Mouse (Mus musculus): Measurements from ENCODE around the gene Tspan12. TPM values are rescaled to one million over a fixed set of nuclear protein-coding genes. Genes with fewer than 3 reads are reported as not detected.

Gene Tspan12
- polyA plus RNA-seq, 1 experiment from 2014 or later: 60.7 TPM

DNA sequence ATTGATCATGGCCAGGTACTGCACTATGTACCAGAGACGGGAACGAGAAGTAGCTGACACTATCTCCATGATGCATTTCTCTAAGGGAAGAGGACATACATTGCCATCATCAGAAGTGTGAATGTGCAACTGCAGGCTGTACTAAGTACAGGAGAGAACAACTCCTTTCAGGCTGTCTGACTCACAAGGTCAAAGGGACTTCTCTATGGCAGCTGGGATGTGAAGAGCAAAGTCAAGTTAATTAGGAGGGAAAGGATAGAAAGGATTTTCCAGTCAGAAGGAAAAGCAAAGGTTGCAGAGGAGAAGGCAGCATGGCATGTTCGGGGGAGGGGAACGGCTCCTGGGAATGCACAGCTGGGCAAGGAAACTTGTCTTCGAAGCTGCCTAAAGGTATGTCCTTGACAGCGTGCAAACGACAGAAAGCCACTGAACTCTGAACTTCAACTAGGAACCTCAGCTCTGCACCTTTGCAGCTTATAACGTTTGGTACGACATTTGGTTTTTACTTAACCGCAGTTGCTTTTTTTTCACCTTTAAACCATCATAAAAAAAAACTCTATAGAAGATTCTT is 13.0 kb downstream of the Tspan12 start:
- Histone ChIP-seq H3K27me3 (replicated peaks; ENCODE audit: control insufficient read depth, insufficient read depth, low read length) (no peaks in the 10 kb centered on the region), H3K4me1 (ENCODE audit: control insufficient read depth, insufficient read depth, low read length) (peaks cover 16% of the 10 kb centered on the region), H3K9me3 (replicated peaks; ENCODE audit: control insufficient read depth, low read length) (no peaks in the 10 kb centered on the region), H3K27ac (ENCODE audit: low read depth, low read length) (peak overlapping the region; percentile 52; the same call in 1 of the 2 replicates), H3K36me3 (ENCODE audit: control insufficient read depth, insufficient read depth, low read length) (peaks cover 9% of the 10 kb centered on the region), H3K4me3 (ENCODE audit: low read depth, low read length) (no peak overlapping the region), H3K9ac (ENCODE audit: low read length) (no peak overlapping the region), H3K4me2 (ENCODE audit: low read length) (0 out of 2 replicates have a peak overlapping the region, but pooled peaks have one; percentile 20)
- ATAC-seq (peak; percentile 52), DNase-seq (ENCODE audit: low spot score) (peak; percentile 27)
- WGBS: 36% methylated on average over 10 of the region's 10 CpGs

DNA sequence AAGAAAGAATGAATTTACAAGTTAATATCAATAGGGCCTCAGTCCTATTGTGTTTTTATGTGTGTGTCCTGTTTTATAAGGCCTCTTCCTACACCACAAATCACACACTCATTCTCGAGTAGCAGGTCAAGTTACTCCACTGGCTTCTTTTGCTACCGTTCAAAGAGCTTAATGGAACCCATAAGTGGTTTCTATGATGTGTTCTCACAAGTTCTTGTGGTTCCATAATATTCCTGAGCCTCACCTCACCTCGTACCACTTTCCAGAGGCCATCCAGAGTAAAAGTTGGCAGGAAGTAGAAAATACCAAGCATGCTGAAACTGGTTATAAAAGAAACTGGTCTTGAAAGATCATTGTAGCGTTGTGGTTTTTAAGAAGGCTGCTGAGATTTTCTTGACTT is 18.8 kb downstream of the Tspan12 start:
- peaks cover 18% of the 10 kb centered on the region for H3K36me3 ChIP-seq (ENCODE audit: control insufficient read depth, insufficient read depth, low read length)
- H3K27ac ChIP-seq (ENCODE audit: low read depth, low read length): no peak overlapping the region
- ATAC-seq: no peak

DNA sequence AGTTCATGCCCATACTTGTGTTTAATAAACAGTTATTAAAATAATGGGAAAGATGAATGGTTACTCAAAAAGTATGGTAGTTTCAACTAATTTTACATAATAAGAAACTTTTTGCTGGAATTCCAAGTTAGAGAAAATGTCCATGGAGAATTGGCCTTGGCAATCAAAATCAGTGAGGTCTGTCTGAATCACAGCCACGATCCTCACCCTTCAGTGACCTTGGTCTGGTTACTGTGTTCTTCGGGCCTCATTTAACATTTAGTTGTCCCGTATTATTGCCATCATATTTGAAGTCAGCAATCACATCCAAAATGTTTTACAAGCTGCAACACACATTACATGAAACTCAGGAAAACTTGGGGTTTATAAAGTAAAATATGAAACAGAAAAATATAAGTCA is 20.4 kb downstream of the Tspan12 start:
- 91% methylated on average over 3 of the region's 3 CpGs for WGBS
- Histone ChIP-seq H3K27me3 (replicated peaks; ENCODE audit: control insufficient read depth, insufficient read depth, low read length) (no peaks in the 10 kb centered on the region), H3K4me1 (ENCODE audit: control insufficient read depth, insufficient read depth, low read length) (no peaks in the 10 kb centered on the region), H3K27ac (ENCODE audit: low read depth, low read length) (no peak overlapping the region), H3K4me2 (ENCODE audit: low read length) (no peak overlapping the region), H3K36me3 (ENCODE audit: control insufficient read depth, insufficient read depth, low read length) (peaks cover 18% of the 10 kb centered on the region), H3K4me3 (ENCODE audit: low read depth, low read length) (no peak overlapping the region), H3K9me3 (replicated peaks; ENCODE audit: control insufficient read depth, low read length) (no peaks in the 10 kb centered on the region), H3K9ac (ENCODE audit: low read length) (no peak overlapping the region)
- DNase-seq (ENCODE audit: low spot score): no peak
- no peak for ATAC-seq

More for the DNA sequence above, 18.8 kb downstream of the Tspan12 start:
- DNase-seq (ENCODE audit: low spot score): no peak
- Histone ChIP-seq H3K27me3 (replicated peaks; ENCODE audit: control insufficient read depth, insufficient read depth, low read length) (no peaks in the 10 kb centered on the region), H3K4me2 (ENCODE audit: low read length) (no peak overlapping the region), H3K9me3 (replicated peaks; ENCODE audit: control insufficient read depth, low read length) (no peaks in the 10 kb centered on the region), H3K4me3 (ENCODE audit: low read depth, low read length) (no peak overlapping the region), H3K4me1 (ENCODE audit: control insufficient read depth, insufficient read depth, low read length) (no peaks in the 10 kb centered on the region), H3K9ac (ENCODE audit: low read length) (no peak overlapping the region)
- WGBS: 91% methylated on average over 4 of the region's 4 CpGs

DNA sequence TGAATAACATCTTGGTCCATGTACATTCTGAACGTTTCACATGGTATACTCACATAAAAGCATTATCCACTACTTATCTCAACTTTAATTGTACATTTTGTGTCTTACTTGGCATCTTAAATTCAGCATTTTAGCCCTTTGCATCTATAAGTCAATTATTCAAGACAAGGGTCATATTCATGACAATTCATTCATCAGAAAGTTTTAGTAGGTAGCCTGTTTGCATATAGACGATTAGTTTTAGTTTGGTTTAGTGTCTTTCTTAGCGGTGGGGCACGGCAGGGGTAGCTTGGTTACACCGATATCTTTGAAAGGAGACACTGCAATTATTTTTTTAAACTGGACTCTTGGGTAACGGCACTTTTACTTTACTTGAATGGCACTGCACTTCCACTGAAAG is 21.4 kb downstream of the Tspan12 start:
- Histone ChIP-seq H3K9me3 (replicated peaks; ENCODE audit: control insufficient read depth, low read length) (no peaks in the 10 kb centered on the region), H3K9ac (ENCODE audit: low read length) (no peak overlapping the region), H3K4me3 (ENCODE audit: low read depth, low read length) (no peak overlapping the region), H3K27me3 (replicated peaks; ENCODE audit: control insufficient read depth, insufficient read depth, low read length) (no peaks in the 10 kb centered on the region), H3K4me2 (ENCODE audit: low read length) (no peak overlapping the region), H3K4me1 (ENCODE audit: control insufficient read depth, insufficient read depth, low read length) (no peaks in the 10 kb centered on the region), H3K27ac (ENCODE audit: low read depth, low read length) (no peak overlapping the region), H3K36me3 (ENCODE audit: control insufficient read depth, insufficient read depth, low read length) (peaks cover 18% of the 10 kb centered on the region)
- no peak for ATAC-seq
- 63% methylated on average over 6 of the region's 6 CpGs for WGBS
- DNase-seq (ENCODE audit: low spot score): no peak

DNA sequence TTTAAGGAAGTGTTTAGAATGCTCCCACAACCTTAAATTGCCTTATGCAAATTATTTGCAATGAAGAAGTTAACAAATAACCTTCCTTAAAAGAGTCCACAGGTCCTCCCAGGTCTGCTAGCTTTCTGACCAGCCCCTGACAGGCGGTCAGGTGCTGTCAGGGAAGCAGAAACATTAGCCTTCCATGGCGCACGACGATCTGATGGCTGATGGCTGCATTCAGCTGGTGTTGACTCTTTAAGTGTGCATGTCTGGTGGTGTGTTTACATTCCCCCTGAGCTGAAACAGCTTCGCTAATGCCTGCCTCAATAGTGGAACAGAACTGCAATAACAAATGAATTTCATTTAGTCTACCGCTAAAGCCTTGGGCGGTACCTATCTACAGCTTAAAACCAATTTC is 22.4 kb downstream of the Tspan12 start:
- no peak for ATAC-seq

DNA sequence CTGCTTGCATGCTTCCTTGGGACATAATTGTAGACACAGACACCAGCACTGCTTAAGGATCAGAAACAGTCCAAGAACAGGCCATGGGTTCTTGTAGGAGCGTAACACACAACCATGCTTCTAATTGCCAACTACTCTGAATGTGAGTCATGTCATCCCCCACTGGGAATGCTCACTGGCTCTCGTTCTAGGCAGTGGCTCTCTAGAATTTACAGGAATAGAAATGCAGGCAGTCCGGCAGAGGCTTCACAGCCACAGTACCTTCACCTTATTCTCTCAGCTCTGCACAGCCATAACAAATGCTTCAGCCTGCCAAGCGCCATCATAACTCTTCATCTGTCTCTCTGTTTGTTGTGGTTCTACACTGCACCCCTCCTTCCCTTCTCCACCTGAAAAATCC is 23.9 kb downstream of the Tspan12 start:
- ATAC-seq: no peak
- DNase-seq (ENCODE audit: low spot score): no peak
- WGBS: 80% methylated on average over 4 of the region's 4 CpGs
- peaks cover 3% of the 10 kb centered on the region; the same call in 1 of the 2 replicates for H3K36me3 ChIP-seq (ENCODE audit: control insufficient read depth, insufficient read depth, low read length)
- no peak overlapping the region for H3K27ac ChIP-seq (ENCODE audit: low read depth, low read length)
- no peak overlapping the region for H3K4me3 ChIP-seq (ENCODE audit: low read depth, low read length)
- H3K4me1 ChIP-seq (ENCODE audit: control insufficient read depth, insufficient read depth, low read length): no peaks in the 10 kb centered on the region
- no peak overlapping the region for H3K4me2 ChIP-seq (ENCODE audit: low read length)
- H3K9me3 ChIP-seq (replicated peaks; ENCODE audit: control insufficient read depth, low read length): no peaks in the 10 kb centered on the region
- no peaks in the 10 kb centered on the region for H3K27me3 ChIP-seq (replicated peaks; ENCODE audit: control insufficient read depth, insufficient read depth, low read length)
- H3K9ac ChIP-seq (ENCODE audit: low read length): no peak overlapping the region

More for the DNA sequence above, 22.4 kb downstream of the Tspan12 start:
- no peaks in the 10 kb centered on the region for H3K9me3 ChIP-seq (replicated peaks; ENCODE audit: control insufficient read depth, low read length)
- H3K9ac ChIP-seq (ENCODE audit: low read length): no peak overlapping the region
- H3K4me2 ChIP-seq (ENCODE audit: low read length): no peak overlapping the region
- no peaks in the 10 kb centered on the region for H3K27me3 ChIP-seq (replicated peaks; ENCODE audit: control insufficient read depth, insufficient read depth, low read length)
- peaks cover 13% of the 10 kb centered on the region for H3K36me3 ChIP-seq (ENCODE audit: control insufficient read depth, insufficient read depth, low read length)
- no peaks in the 10 kb centered on the region for H3K4me1 ChIP-seq (ENCODE audit: control insufficient read depth, insufficient read depth, low read length)
- no peak for DNase-seq (ENCODE audit: low spot score)
- no peak overlapping the region for H3K4me3 ChIP-seq (ENCODE audit: low read depth, low read length)
- no peak overlapping the region for H3K27ac ChIP-seq (ENCODE audit: low read depth, low read length)
- WGBS: 72% methylated on average over 7 of the region's 7 CpGs

DNA sequence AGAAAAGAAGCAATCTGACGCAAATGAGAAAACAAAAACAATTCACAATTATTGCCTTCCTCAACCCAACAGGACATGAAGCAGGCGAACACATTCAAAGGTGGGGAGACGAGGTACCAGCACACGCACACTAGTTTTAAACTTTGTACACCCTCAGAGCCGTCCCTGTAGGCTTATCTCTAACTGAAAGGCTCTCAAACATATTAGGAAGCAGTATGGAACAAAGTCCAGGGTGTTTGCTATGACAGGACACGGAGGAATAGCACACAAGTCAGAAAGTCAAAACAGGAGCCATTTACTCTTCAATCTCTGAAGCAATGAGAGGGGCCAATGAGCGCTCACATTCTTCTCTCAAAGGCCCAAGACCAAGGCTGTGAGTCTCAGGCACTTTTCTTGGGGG is 24.3 kb downstream of the Tspan12 start:
- ATAC-seq (no peak), DNase-seq (ENCODE audit: low spot score) (no peak)
- Histone ChIP-seq H3K9ac (ENCODE audit: low read length) (no peak overlapping the region), H3K27me3 (replicated peaks; ENCODE audit: control insufficient read depth, insufficient read depth, low read length) (no peaks in the 10 kb centered on the region), H3K36me3 (ENCODE audit: control insufficient read depth, insufficient read depth, low read length) (peaks cover 6% of the 10 kb centered on the region; the same call in 1 of the 2 replicates), H3K27ac (ENCODE audit: low read depth, low read length) (no peak overlapping the region), H3K4me3 (ENCODE audit: low read depth, low read length) (no peak overlapping the region), H3K4me1 (ENCODE audit: control insufficient read depth, insufficient read depth, low read length) (no peaks in the 10 kb centered on the region), H3K4me2 (ENCODE audit: low read length) (no peak overlapping the region), H3K9me3 (replicated peaks; ENCODE audit: control insufficient read depth, low read length) (no peaks in the 10 kb centered on the region)
- WGBS: 88% methylated on average over 7 of the region's 7 CpGs

DNA sequence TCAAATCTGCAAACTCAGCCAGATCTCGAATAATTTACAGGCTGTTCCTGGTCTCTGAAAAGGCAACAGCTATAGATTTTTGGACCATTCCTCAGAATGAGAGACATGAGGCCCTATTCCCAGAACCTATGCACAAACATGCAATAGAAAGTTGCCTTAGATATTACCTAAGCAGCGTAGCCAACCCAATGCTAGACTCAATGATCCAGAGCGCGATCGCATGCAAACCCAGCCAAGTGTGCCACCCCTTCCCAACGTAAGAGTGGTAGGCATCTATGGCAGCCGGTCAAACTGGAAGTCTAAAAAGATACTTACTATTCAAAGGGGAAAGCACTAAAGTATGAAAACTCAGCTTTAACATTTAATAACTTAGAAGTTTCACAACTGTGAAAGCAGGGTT is 28.6 kb downstream of the Tspan12 start:
- ATAC-seq: no peak
- no peak overlapping the region for H3K27ac ChIP-seq (ENCODE audit: low read depth, low read length)
- no peak overlapping the region for H3K9ac ChIP-seq (ENCODE audit: low read length)
- no peaks in the 10 kb centered on the region for H3K9me3 ChIP-seq (replicated peaks; ENCODE audit: control insufficient read depth, low read length)
- no peak overlapping the region for H3K4me3 ChIP-seq (ENCODE audit: low read depth, low read length)
- no peak overlapping the region for H3K4me2 ChIP-seq (ENCODE audit: low read length)
- peaks cover 7% of the 10 kb centered on the region; the same call in 1 of the 2 replicates for H3K36me3 ChIP-seq (ENCODE audit: control insufficient read depth, insufficient read depth, low read length)
- no peaks in the 10 kb centered on the region for H3K27me3 ChIP-seq (replicated peaks; ENCODE audit: control insufficient read depth, insufficient read depth, low read length)
- H3K4me1 ChIP-seq (ENCODE audit: control insufficient read depth, insufficient read depth, low read length): no peaks in the 10 kb centered on the region
- no peak for DNase-seq (ENCODE audit: low spot score)
- WGBS: 94% methylated on average over 7 of the region's 7 CpGs

DNA sequence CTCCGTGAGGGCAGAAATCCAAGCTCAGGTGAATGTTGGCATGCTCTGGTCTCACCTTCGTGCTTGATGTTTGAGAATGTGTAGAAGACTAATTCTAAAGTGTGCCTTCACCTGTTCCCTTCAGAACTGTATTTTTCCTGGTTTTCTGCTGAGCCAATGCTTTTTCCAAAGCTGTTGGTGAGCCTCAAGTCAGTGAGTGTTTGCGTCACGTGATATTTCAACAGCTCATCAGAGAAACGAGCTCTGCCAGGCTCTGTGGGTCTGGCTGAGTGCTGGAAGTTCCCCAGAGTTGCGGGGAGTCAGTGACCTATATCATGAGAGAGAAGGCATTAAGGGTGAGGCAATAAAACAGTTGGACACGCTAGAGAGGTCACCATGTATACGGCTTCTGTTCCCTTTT is 29.0 kb downstream of the Tspan12 start:
- H3K9me3 ChIP-seq (replicated peaks; ENCODE audit: control insufficient read depth, low read length): no peaks in the 10 kb centered on the region
- H3K27ac ChIP-seq (ENCODE audit: low read depth, low read length): no peak overlapping the region
- H3K4me2 ChIP-seq (ENCODE audit: low read length): no peak overlapping the region
- H3K4me3 ChIP-seq (ENCODE audit: low read depth, low read length): no peak overlapping the region
- ATAC-seq (no peak), DNase-seq (ENCODE audit: low spot score) (no peak)
- H3K36me3 ChIP-seq (ENCODE audit: control insufficient read depth, insufficient read depth, low read length): peaks cover 7% of the 10 kb centered on the region; the same call in 1 of the 2 replicates
- H3K27me3 ChIP-seq (replicated peaks; ENCODE audit: control insufficient read depth, insufficient read depth, low read length): no peaks in the 10 kb centered on the region
- 82% methylated on average over 8 of the region's 8 CpGs for WGBS
- no peaks in the 10 kb centered on the region for H3K4me1 ChIP-seq (ENCODE audit: control insufficient read depth, insufficient read depth, low read length)
- H3K9ac ChIP-seq (ENCODE audit: low read length): no peak overlapping the region
